Mouse (Mus musculus) C2C12 (cell line): Measurements from ENCODE around the gene Gm6588.

ENCODE experiments used
- CEBPB ChIP-seq: IDR thresholded peaks from one replicate; pipeline ENCODE4 v1.6.1; 2011; ENCODE audit warnings: low read depth, mild to moderate bottlenecking, control low read depth, moderate library complexity
- CTCF ChIP-seq: IDR thresholded peaks from one replicate; pipeline ENCODE4 v1.5.1; 2011; ENCODE audit not compliant: control insufficient read depth, insufficient read depth, insufficient read length
- MAX ChIP-seq: IDR thresholded peaks from one replicate; pipeline ENCODE4 v1.6.1; 2011; ENCODE audit warnings: mild to moderate bottlenecking, control low read depth
- MYOD1 ChIP-seq: IDR thresholded peaks from one replicate; pipeline ENCODE4 v1.6.1; 2011; ENCODE audit warnings: low read depth; ENCODE audit not compliant: control insufficient read depth, insufficient read length
- USF1 ChIP-seq: IDR thresholded peaks from one replicate; pipeline ENCODE4 v1.6.1; 2011; ENCODE audit warnings: low read depth, mild to moderate bottlenecking, control low read depth, moderate library complexity

DNA sequence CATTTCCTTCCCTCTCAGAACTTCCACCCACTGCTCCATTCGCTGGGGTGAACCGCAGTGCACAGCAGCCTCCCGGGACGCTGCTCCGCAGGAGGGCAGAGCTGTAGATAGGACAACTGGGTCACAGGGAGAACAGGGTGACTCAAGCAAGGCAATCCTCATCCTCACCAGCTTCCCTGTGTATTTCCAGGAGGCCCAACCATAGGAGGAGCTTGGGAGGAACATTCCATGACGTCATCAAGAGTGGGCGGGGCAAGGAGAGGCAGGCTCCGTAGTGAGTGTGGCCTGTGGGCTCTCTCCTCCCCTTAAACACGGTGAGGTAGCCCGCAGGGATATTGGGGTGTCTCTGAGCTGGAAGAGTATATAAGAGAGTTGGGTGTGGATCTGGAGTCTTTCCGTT lies 44.3 kb downstream of the Gm6588 start:
- TF ChIP-seq MAX: no peak
- no peak for TF ChIP-seq CTCF
- TF ChIP-seq USF1: no peak
- TF ChIP-seq MYOD1: no peak
- no peak for TF ChIP-seq CEBPB
